Mouse (Mus musculus) embryonic fibroblast, embryonic 13.5 days (primary cell): Measurements from ENCODE around the gene Hmga1b. TPM values are rescaled to one million over a fixed set of nuclear protein-coding genes. Genes with fewer than 3 reads are reported as not detected.
"Not testable (repeated sequence)": the region's sequence is repeated elsewhere in the genome, so short reads cannot be mapped to it uniquely, and the experiment has no call there.

Experiments
- H3K27ac ChIP-seq: 2 replicates; pipeline ENCODE4 v1.5.1; 2012; ENCODE audit warnings: low read length, control low read depth, inconsistent platforms; ENCODE audit not compliant: insufficient read depth
- H3K4me1 ChIP-seq: 2 replicates; pipeline ENCODE4 v1.6.1; 2011; ENCODE audit warnings: low read length; ENCODE audit not compliant: control insufficient read depth, insufficient read depth
- H3K4me3 ChIP-seq: 2 replicates; pipeline ENCODE4 v1.5.1; 2011; ENCODE audit warnings: mild to moderate bottlenecking, control low read depth, low read length; ENCODE audit not compliant: insufficient read depth
- CTCF ChIP-seq: IDR thresholded peaks from 2 replicates; pipeline ENCODE4 v1.5.1; 2011; ENCODE audit warnings: mild to moderate bottlenecking, control low read depth, low read length, moderate library complexity, borderline replicate concordance; ENCODE audit not compliant: insufficient read depth
- POLR2A ChIP-seq: IDR thresholded peaks from 2 replicates; pipeline ENCODE4 v1.6.1; 2011; ENCODE audit warnings: low read depth, mild to moderate bottlenecking, control low read depth, low read length, moderate library complexity
- polyA plus RNA-seq: library from polyadenylated mRNA; stranded (reverse); fragments of >200 nt; gene quantifications from 2 replicates; pipeline ENCODE4 v1.2.4, GENCODE M21; 2011; ENCODE audit warnings: low read depth; ENCODE audit not compliant: missing spikeins, insufficient read length

Gene Hmga1b
- polyA plus RNA-seq, 1 experiment = 1.3 TPM

- no peak overlapping the region for H3K4me3 ChIP-seq
- no peaks in the 10 kb centered on the region for H3K4me1 ChIP-seq
- no peak overlapping the region for H3K27ac ChIP-seq
- TF ChIP-seq POLR2A = peak; percentile 34; the same call in 1 of the 2 replicates
- no peak for TF ChIP-seq CTCF
These were observed 39.1 kb upstream of the Hmga1b start for GRCm38 (mm10) chr11:120723509-120723908.

GRCm38 (mm10) chr11:120726243-120727168, 36.1 kb upstream of the Hmga1b start:
- peak overlapping the region; percentile 60 for H3K4me3 ChIP-seq
- peaks cover 2% of the 10 kb centered on the region; the same call in 1 of the 2 replicates for H3K4me1 ChIP-seq
- no peak for TF ChIP-seq CTCF
- TF ChIP-seq POLR2A = no peak
- no peak overlapping the region for H3K27ac ChIP-seq

- TF ChIP-seq CTCF (peak; percentile 32; the same call in 1 of the 2 replicates), POLR2A (peak; percentile 94)
- H3K4me3 ChIP-seq = peak within 1 kb of the TSS; percentile 60
These were observed 35.4 kb upstream of the Hmga1b start, which contains the start of gene Dcxr for GRCm38 (mm10) chr11:120727169-120727527. Dcxr (minus strand) TSS chr11:120727281.

GRCm38 (mm10) chr11:120727564-120727963, 35.0 kb upstream of the Hmga1b start:
- TF ChIP-seq POLR2A (no peak), CTCF (no peak)
- Histone ChIP-seq H3K4me3 (no peak overlapping the region), H3K4me1 (peaks cover 3% of the 10 kb centered on the region; the same call in 1 of the 2 replicates), H3K27ac (no peak overlapping the region)

More at GRCm38 (mm10) chr11:120727169-120727527, 35.4 kb upstream of the Hmga1b start, which contains the start of gene Dcxr:
- Histone ChIP-seq H3K4me1 (peaks cover 3% of the 10 kb centered on the region; the same call in 1 of the 2 replicates), H3K27ac (no peak within 1 kb of the TSS)

DNA sequence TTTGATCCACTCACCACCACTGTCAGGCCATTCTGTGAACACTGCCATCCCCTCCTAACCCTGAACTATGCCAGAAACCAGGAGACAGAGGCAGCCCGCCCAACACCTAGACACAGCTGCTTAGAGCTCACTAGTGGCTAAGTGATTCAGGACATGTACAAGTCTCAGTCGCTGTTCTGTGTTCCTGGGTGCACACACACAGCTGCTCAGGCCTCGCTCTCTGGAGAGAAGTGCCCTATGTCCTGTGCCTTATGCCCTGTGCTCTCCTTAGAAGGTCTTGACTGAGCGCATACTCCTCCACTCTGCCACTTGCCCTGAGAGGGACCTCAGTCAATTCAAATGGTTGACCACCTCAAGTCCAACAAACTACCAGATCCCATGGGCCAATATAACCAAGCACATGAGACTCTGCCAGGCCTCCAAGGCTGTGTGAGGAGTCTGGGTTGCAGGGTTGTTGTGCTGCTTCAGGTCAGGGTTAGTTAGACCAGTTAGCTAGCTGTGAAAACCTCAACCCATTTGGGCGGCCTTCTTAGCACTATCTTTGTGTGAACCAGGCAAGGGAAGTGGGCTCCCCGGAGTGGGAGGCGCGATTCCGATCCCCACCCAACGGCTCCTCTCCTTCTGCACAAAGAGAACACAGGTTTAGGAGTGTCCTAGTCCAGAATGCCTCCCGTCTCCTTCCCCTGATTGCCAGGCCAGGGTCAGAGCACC, 33.9 kb upstream of the Hmga1b start:
- Histone ChIP-seq H3K27ac (no peak overlapping the region), H3K4me3 (no peak overlapping the region), H3K4me1 (peaks cover 6% of the 10 kb centered on the region)
- TF ChIP-seq POLR2A (no peak), CTCF (no peak)

DNA sequence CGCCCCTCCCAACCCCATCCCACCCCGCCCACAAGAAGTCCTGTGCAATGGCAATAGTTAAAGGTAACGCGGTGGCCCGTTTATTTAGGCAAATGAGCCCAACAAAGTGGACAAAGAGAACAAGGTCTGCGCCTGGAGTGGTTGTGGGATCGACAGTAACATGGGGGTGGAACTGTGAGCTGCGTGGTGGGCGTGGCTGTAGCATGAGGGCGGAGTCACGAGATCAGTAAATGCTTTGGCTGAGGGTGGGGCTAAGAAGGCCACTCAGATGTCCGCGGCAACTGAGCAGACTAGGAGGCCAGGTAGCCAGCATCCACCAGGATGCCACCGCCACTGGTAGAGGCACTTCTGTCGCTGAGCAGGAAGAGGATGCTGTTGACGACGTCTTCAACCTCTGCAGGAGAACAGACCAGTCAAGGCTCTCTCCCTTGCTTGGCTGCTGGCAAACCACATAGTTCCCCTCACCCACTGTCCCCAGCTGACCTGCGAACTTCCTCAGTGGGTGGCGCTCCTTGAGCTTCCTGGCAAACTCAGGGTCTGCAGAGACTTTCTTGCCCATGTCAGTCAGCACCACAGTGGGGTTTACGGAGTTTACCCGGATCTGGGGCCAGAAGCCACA, 33.1 kb upstream of the Hmga1b start:
- H3K27ac ChIP-seq, H3K4me1 ChIP-seq, H3K4me3 ChIP-seq: not testable (repeated sequence)

DNA sequence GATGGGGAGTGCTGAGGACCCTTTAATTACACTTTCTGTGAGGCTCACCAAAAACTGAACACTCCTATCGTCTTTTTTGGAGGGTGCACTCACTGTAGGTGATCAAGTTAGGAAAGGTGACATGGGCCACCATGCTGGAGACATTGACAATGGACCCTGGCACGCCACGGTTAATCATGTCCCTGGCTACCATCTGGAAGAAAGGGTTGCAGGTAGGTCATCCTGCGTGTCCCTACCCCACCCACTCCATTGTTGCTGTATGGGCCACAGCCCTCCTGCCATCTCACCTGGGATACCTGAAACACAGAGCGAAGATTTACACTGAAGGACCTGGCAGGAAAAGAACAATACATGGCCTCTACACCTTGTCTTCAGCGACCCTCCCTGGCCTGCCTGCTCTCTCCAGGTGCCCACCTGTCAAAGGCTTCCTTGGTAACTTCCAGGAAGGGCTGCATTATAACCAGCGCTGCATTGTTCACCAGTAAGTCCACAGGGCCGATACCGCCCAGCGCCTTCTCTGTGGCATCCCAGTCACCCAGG, 32.2 kb upstream of the Hmga1b start:
- no peak for TF ChIP-seq CTCF
- TF ChIP-seq POLR2A = no peak
- no peak overlapping the region for H3K27ac ChIP-seq
- H3K4me3 ChIP-seq = no peak overlapping the region
- peaks cover 6% of the 10 kb centered on the region for H3K4me1 ChIP-seq

DNA sequence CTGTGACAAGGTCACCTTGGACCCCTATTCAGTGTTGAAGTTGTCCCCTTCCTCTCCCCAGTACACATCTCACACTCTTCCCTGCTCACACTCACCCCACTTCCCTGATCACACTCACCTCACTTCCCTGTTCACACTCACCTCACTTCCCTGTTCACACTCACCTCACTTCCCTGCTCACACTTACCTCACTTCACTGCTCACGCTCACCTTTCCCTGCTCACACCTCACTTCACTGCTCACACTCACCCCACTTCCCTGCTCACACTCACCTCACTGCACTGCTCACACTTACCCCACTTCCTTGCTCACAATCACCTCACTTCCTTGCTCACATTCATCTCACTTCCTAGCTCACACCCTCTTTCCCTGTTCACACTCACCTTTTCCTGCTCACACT, 31.2 kb upstream of the Hmga1b start:
- H3K4me3 ChIP-seq = no peak overlapping the region
- TF ChIP-seq POLR2A (no peak; the same call in 1 of the 2 replicates), CTCF (no peak)
- peak overlapping the region; percentile 18; the same call in 1 of the 2 replicates for H3K27ac ChIP-seq
- peaks cover 6% of the 10 kb centered on the region for H3K4me1 ChIP-seq
